Mouse (Mus musculus) MEL (cell line): ENCODE results near the gene Hmgb1. TPM values are rescaled to one million over a fixed set of nuclear protein-coding genes. Genes with fewer than 3 reads are reported as not detected.
A peak's percentile ranks its signal among the peaks of the same experiment; 100 is the strongest.

Experiments used
- DNase-seq: peaks from one replicate; pipeline ENCODE4 v3.0.0; 2011; ENCODE audit warnings: low read depth, low spot score
- H3K27ac ChIP-seq: 2 replicates; pipeline ENCODE4 v1.5.1; 2012; ENCODE audit warnings: low read depth, mild to moderate bottlenecking, control low read depth, low read length, moderate library complexity; ENCODE audit not compliant: control insufficient read depth
- H3K27me3 ChIP-seq, 2 experiments: fragments of 150-350 bp in 1 of 2; sonication (generic) in 1 of 2; 2 replicates each; pipeline ENCODE4 v1.6.1; 2012; ENCODE audit warnings: low read length in 2 of 2, mild to moderate bottlenecking in 2 of 2, improper control_type of control experiment in 1 of 2, moderate library complexity in 1 of 2; ENCODE audit not compliant: insufficient read depth in 2 of 2, control insufficient read depth in 1 of 2
- H3K36me3 ChIP-seq, 2 experiments: 2 replicates each; pipeline ENCODE4 v1.6.1; 2012 to 2014; ENCODE audit warnings: low read length in 2 of 2, improper control_type of control experiment in 1 of 2, inconsistent platforms in 1 of 2, mild to moderate bottlenecking in 1 of 2; ENCODE audit not compliant: insufficient read depth in 2 of 2, control insufficient read depth in 1 of 2
- H3K4me1 ChIP-seq, 2 experiments: fragments of 150-350 bp in 1 of 2; sonication (generic) in 1 of 2; 2 replicates each; pipeline ENCODE4 v1.6.1; 2012; ENCODE audit warnings: low read length in 2 of 2, improper control_type of control experiment in 1 of 2, mild to moderate bottlenecking in 1 of 2; ENCODE audit not compliant: insufficient read depth in 2 of 2, control insufficient read depth in 1 of 2
- H3K4me3 ChIP-seq, 2 experiments: fragments of 150-350 bp in 1 of 2; sonication (generic) in 1 of 2; 2 replicates each; pipeline ENCODE4 v1.5.1; 2012; ENCODE audit warnings: low read depth in 2 of 2, low read length in 2 of 2, mild to moderate bottlenecking in 2 of 2, moderate library complexity in 2 of 2, control low read depth in 1 of 2, improper control_type of control experiment in 1 of 2; ENCODE audit not compliant: control insufficient read depth in 1 of 2, insufficient read depth in 1 of 2
- H3K79me2 ChIP-seq: 2 replicates; pipeline ENCODE4 v1.6.1; 2012; ENCODE audit warnings: mild to moderate bottlenecking, low read length, moderate library complexity; ENCODE audit not compliant: control insufficient read depth, poor library complexity, insufficient read depth
- H3K9ac ChIP-seq: 2 replicates; pipeline ENCODE4 v1.6.1; 2012; ENCODE audit warnings: low read depth, mild to moderate bottlenecking, control low read depth, low read length, moderate library complexity; ENCODE audit not compliant: control insufficient read depth, poor library complexity, severe bottlenecking
- H3K9me3 ChIP-seq: fragments of 150-350 bp; sonication (generic); replicated peaks from 2 replicates; pipeline ENCODE4 v1.6.1; 2012; ENCODE audit warnings: mild to moderate bottlenecking, low read length, improper control_type of control experiment, moderate library complexity; ENCODE audit not compliant: insufficient read depth
- BHLHE40 ChIP-seq: IDR thresholded peaks from 2 replicates; pipeline ENCODE4 v1.6.1; 2012; ENCODE audit warnings: low read depth, mild to moderate bottlenecking, inconsistent platforms, low read length, improper control_type of control experiment, borderline replicate concordance
- CHD1 ChIP-seq: IDR thresholded peaks from 2 replicates; pipeline ENCODE4 v1.6.1; 2012; ENCODE audit warnings: low read depth, mild to moderate bottlenecking, inconsistent platforms, low read length, improper control_type of control experiment
- CTCF ChIP-seq, 3 experiments: IDR thresholded peaks in 2 of 3; conservative IDR thresholded peaks in 1 of 3; 2 replicates each; pipeline ENCODE4 v1.5.1; 2011 to 2012; ENCODE audit warnings: low read length in 3 of 3, low read depth in 2 of 3, mild to moderate bottlenecking in 2 of 3, improper control_type of control experiment in 1 of 3, inconsistent platforms in 1 of 3, mixed read lengths in 1 of 3, moderate library complexity in 1 of 3; ENCODE audit not compliant: control insufficient read depth in 1 of 3, insufficient read depth in 1 of 3, poor library complexity in 1 of 3, severe bottlenecking in 1 of 3
- E2F4 ChIP-seq: IDR thresholded peaks from 2 replicates; pipeline ENCODE4 v1.6.1; 2011; ENCODE audit warnings: low read depth, low read length, improper control_type of control experiment, borderline replicate concordance
- GABPA ChIP-seq: IDR thresholded peaks from 2 replicates; pipeline ENCODE4 v1.6.1; 2012; ENCODE audit warnings: low read depth, mild to moderate bottlenecking, inconsistent platforms, low read length, improper control_type of control experiment, moderate library complexity
- HCFC1 ChIP-seq: IDR thresholded peaks from 2 replicates; pipeline ENCODE4 v1.6.1; 2012; ENCODE audit warnings: low read depth, mild to moderate bottlenecking, inconsistent platforms, low read length, improper control_type of control experiment, moderate library complexity
- JUND ChIP-seq: IDR thresholded peaks from 2 replicates; pipeline ENCODE4 v1.6.1; 2011; ENCODE audit warnings: low read depth, mild to moderate bottlenecking, improper control_type of control experiment, low read length
- KAT2A ChIP-seq: conservative IDR thresholded peaks from 2 replicates; pipeline ENCODE4 v1.6.1; 2012; ENCODE audit warnings: low read depth, low read length, improper control_type of control experiment, inconsistent platforms
- MAX ChIP-seq: IDR thresholded peaks from 2 replicates; pipeline ENCODE4 v1.6.1; 2011; ENCODE audit warnings: low read length, improper control_type of control experiment
- MEF2A ChIP-seq: IDR thresholded peaks from 2 replicates; pipeline ENCODE4 v1.6.1; 2014; ENCODE audit warnings: low read depth, mild to moderate bottlenecking, inconsistent platforms, low read length, improper control_type of control experiment; ENCODE audit not compliant: poor library complexity, insufficient replicate concordance, severe bottlenecking; ENCODE audit errors: extremely low read depth
- MYC ChIP-seq: IDR thresholded peaks from 2 replicates; pipeline ENCODE4 v1.6.1; 2011; ENCODE audit warnings: low read depth, mild to moderate bottlenecking, low read length, improper control_type of control experiment, moderate library complexity
- NELFE ChIP-seq: IDR thresholded peaks from 2 replicates; pipeline ENCODE4 v1.6.1; 2011; ENCODE audit warnings: low read depth, low read length, improper control_type of control experiment
- POLR2A ChIP-seq, 2 experiments: IDR thresholded peaks; 2 replicates each; pipeline ENCODE4 v1.6.1; 2011 to 2012; ENCODE audit warnings: low read length in 2 of 2, mild to moderate bottlenecking in 2 of 2, control low read depth in 1 of 2, improper control_type of control experiment in 1 of 2, low read depth in 1 of 2, moderate library complexity in 1 of 2; ENCODE audit not compliant: control insufficient read depth in 1 of 2, insufficient read depth in 1 of 2, poor library complexity in 1 of 2
- POLR2AphosphoS2 ChIP-seq: IDR thresholded peaks from 2 replicates; pipeline ENCODE4 v1.6.1; 2011; ENCODE audit warnings: low read length, improper control_type of control experiment
- RAD21 ChIP-seq: IDR thresholded peaks from 2 replicates; pipeline ENCODE4 v1.6.1; 2011; ENCODE audit warnings: mild to moderate bottlenecking, low read depth, low read length, improper control_type of control experiment
- RCOR1 ChIP-seq: IDR thresholded peaks from 2 replicates; pipeline ENCODE4 v1.6.1; 2012; ENCODE audit warnings: low read depth, mild to moderate bottlenecking, inconsistent platforms, low read length, improper control_type of control experiment
- SIN3A ChIP-seq: IDR thresholded peaks from 2 replicates; pipeline ENCODE4 v1.6.1; 2012; ENCODE audit warnings: low read length, improper control_type of control experiment, inconsistent platforms
- SMC3 ChIP-seq: IDR thresholded peaks from 2 replicates; pipeline ENCODE4 v1.6.1; 2011; ENCODE audit warnings: low read depth, low read length, improper control_type of control experiment
- TBP ChIP-seq: IDR thresholded peaks from 2 replicates; pipeline ENCODE4 v1.8.0; 2011; ENCODE audit warnings: low read depth, low read length, improper control_type of control experiment
- TCF12 ChIP-seq: IDR thresholded peaks from 2 replicates; pipeline ENCODE4 v1.6.1; 2014; ENCODE audit warnings: low read depth, mild to moderate bottlenecking, inconsistent platforms, low read length, improper control_type of control experiment, moderate library complexity
- UBTF ChIP-seq: IDR thresholded peaks from 2 replicates; pipeline ENCODE4 v1.6.1; 2012; ENCODE audit warnings: low read depth, mild to moderate bottlenecking, inconsistent platforms, low read length, improper control_type of control experiment, moderate library complexity, borderline replicate concordance; ENCODE audit not compliant: insufficient read depth
- USF1 ChIP-seq: IDR thresholded peaks from 2 replicates; pipeline ENCODE4 v1.6.1; 2014; ENCODE audit warnings: low read depth, mild to moderate bottlenecking, inconsistent platforms, low read length, improper control_type of control experiment, moderate library complexity
- ZC3H11A ChIP-seq: IDR thresholded peaks from 2 replicates; pipeline ENCODE4 v1.6.1; 2012; ENCODE audit warnings: low read depth, mild to moderate bottlenecking, inconsistent platforms, low read length, improper control_type of control experiment
- ZMIZ1 ChIP-seq: IDR thresholded peaks from 2 replicates; pipeline ENCODE4 v1.6.1; 2012; ENCODE audit warnings: low read depth, mild to moderate bottlenecking, inconsistent platforms, low read length, improper control_type of control experiment, moderate library complexity
- ZNF384 ChIP-seq: IDR thresholded peaks from 2 replicates; pipeline ENCODE4 v1.6.1; 2012; ENCODE audit warnings: low read depth, mild to moderate bottlenecking, inconsistent platforms, low read length, improper control_type of control experiment
- polyA plus RNA-seq, 2 experiments: library from polyadenylated mRNA; stranded (reverse) in 1 of 2; unstranded in 1 of 2; fragments of >175 nt in 1 of 2; fragments of >200 nt in 1 of 2; gene quantifications; 2 replicates each; pipeline versions ENCODE4 v1.2.1 to v1.2.4; 2012; ENCODE audit warnings: low replicate concordance in 2 of 2, low read depth in 1 of 2; ENCODE audit not compliant: insufficient read length in 2 of 2, insufficient read depth in 1 of 2, missing spikeins in 1 of 2
- total RNA-seq: library from RNA; depleted of rRNA; stranded (reverse); fragments of 300-350 nt; gene quantifications from 2 replicates; pipeline ENCODE4 v1.2.3, GENCODE M21; 2012

Gene Hmgb1
- total and polyA plus RNA-seq, 3 experiments: 600 to 678 TPM; not detected in 1

GRCm38 (mm10) chr5:149051571-149052420 lies 132.5 kb downstream of the Hmgb1 start (continued):
- no peak for TF ChIP-seq BHLHE40
- no peak for TF ChIP-seq TBP
- no peak for TF ChIP-seq RAD21
- peak; percentile 40; the same call in 1 of the 2 replicates for TF ChIP-seq TCF12
- peak; percentile 54 for TF ChIP-seq MAX
- TF ChIP-seq HCFC1: 0 out of 2 replicates have a peak, but pooled peaks have one; percentile 18
- no peak for TF ChIP-seq SMC3
- TF ChIP-seq JUND: no peak
- TF ChIP-seq E2F4: no peak
- TF ChIP-seq RCOR1: no peak; the same call in 1 of the 2 replicates
- no peak for TF ChIP-seq CHD1
- peak; percentile 65 to 80; a peak in 3 of 4 replicates for TF ChIP-seq POLR2A (IDR thresholded peaks at IDR 0.05; ENCODE audit: control insufficient read depth in 1 of 2, insufficient read depth in 1 of 2, low read depth in 1 of 2, low read length in 2 of 2, poor library complexity in 1 of 2)
- TF ChIP-seq KAT2A: no peak; the same call in 1 of the 2 replicates

GRCm38 (mm10) chr5:149051194-149051570 lies 133.1 kb downstream of the Hmgb1 start:
- H3K79me2 ChIP-seq: peaks cover 33% of the 10 kb centered on the region
- peak; percentile 74 for DNase-seq
- peak overlapping the region; percentile 96 for H3K27ac ChIP-seq
- H3K4me3 ChIP-seq: peak overlapping the region; percentile 87 to 95
- peaks cover 14 to 15% of the 10 kb centered on the region in 2 experiments; a peak in 3 of 4 replicates for H3K4me1 ChIP-seq
- TF ChIP-seq MEF2A (no peak), ZNF384 (peak; percentile 60), NELFE (no peak), ZMIZ1 (no peak; the same call in 1 of the 2 replicates), ZC3H11A (no peak), SIN3A (peak; percentile 66), USF1 (no peak), CTCF (IDR thresholded peaks at IDR 0.05 in 2 of 3, conservative IDR thresholded peaks at IDR 0.05 in 1 of 3; ENCODE audit: control insufficient read depth in 1 of 3, insufficient read depth in 1 of 3, low read depth in 2 of 3, low read length in 3 of 3, poor library complexity in 1 of 3, severe bottlenecking in 1 of 3) (no peak), TCF12 (no peak), GABPA (no peak), UBTF (peak; percentile 29; the same call in 1 of the 2 replicates), MYC (peak; percentile 69; the same call in 1 of the 2 replicates), HCFC1 (no peak; the same call in 1 of the 2 replicates), POLR2AphosphoS2 (no peak)
- H3K36me3 ChIP-seq: peaks cover 23 to 26% of the 10 kb centered on the region in 2 experiments
- no peaks in the 10 kb centered on the region for H3K27me3 ChIP-seq
- H3K9ac ChIP-seq: peak overlapping the region; percentile 94
- no peaks in the 10 kb centered on the region for H3K9me3 ChIP-seq
